Mouse (Mus musculus): Measurements from ENCODE around the gene Anks1. TPM values are rescaled to one million over a fixed set of nuclear protein-coding genes. Genes with fewer than 3 reads are reported as not detected.

Anks1 gene
- polyA plus RNA-seq, 1 experiment = 29.0 TPM

DNA sequence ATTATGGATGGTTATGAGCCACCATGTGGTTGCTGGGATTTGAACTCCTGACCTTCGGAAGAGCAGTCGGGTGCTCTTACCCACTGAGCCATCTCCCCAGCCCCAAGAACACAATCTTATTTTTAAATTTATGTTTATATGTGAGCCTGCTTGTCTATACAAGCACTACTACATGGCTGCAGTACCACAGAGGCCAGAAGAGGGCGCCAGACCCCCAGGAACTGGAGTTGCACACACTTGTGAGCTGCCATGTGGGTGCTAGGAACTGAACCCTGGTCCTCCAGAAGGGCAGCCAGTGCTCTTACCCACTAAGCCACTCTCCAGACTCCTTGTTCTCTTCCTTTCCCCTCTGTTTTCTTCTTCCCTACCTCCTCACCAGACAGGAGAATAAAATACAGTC is 184.7 kb downstream of the Anks1 start:
- Histone ChIP-seq H3K4me1 (ENCODE audit: control insufficient read depth, insufficient read depth, low read length) (no peaks in the 10 kb centered on the region), H3K4me3 (ENCODE audit: insufficient read depth, low read length) (no peak overlapping the region), H3K27ac (ENCODE audit: insufficient read depth, low read depth, low read length) (no peak overlapping the region)
- TF ChIP-seq POLR2A (IDR thresholded peaks at IDR 0.05; ENCODE audit: borderline replicate concordance, low read depth, low read length) = no peak
- TF ChIP-seq CTCF (IDR thresholded peaks at IDR 0.05; ENCODE audit: low read depth, low read length) = no peak

DNA sequence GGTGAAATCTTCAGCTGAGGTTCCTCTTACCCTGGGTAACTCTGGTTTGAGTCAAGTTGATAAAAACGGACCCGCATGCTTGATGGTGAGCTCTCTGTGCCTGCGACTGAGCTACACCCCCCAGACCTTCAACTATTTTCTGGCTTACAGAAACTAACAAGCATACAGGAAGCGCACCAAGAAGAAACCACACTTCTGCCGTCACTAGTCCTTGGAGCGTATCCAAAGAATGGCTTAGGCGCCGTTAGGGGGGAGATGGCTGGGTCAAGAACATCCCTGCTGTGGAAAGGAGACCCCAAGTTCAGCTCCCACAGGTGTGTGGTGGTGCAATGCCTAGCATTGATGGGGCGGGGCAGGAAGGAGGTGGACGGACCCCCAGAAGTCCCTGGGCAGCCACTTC is 187.3 kb downstream of the Anks1 start:
- Histone ChIP-seq H3K27ac (ENCODE audit: insufficient read depth, low read depth, low read length) (no peak overlapping the region), H3K4me3 (ENCODE audit: insufficient read depth, low read length) (no peak overlapping the region), H3K4me1 (ENCODE audit: control insufficient read depth, insufficient read depth, low read length) (no peaks in the 10 kb centered on the region)
- no peak for TF ChIP-seq CTCF (IDR thresholded peaks at IDR 0.05; ENCODE audit: low read depth, low read length)
- TF ChIP-seq POLR2A (IDR thresholded peaks at IDR 0.05; ENCODE audit: borderline replicate concordance, low read depth, low read length) = no peak

DNA sequence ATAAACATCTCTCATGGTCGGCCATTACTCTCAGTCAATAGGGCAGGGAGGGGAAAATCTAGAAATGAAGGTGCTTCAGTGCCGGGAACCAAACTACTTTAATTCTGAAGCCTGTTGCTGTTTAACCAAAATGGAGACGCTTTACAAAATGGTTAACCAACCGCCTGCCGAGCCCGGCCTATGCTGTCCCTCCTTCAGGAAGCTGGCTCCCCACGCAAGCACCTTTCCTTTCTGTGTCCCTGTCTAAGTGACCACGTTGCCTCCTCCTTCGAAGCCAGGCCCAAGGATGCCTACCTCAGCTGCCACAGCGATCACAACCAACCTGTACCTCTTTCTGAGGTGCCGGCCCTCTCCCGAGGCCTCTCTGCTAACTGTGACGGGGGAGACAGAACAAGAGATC is 188.2 kb downstream of the Anks1 start:
- H3K27ac ChIP-seq (ENCODE audit: insufficient read depth, low read depth, low read length) = no peak overlapping the region
- TF ChIP-seq CTCF (IDR thresholded peaks at IDR 0.05; ENCODE audit: low read depth, low read length) (no peak), POLR2A (IDR thresholded peaks at IDR 0.05; ENCODE audit: borderline replicate concordance, low read depth, low read length) (no peak)
- H3K4me1 ChIP-seq (ENCODE audit: control insufficient read depth, insufficient read depth, low read length) = no peaks in the 10 kb centered on the region
- no peak overlapping the region for H3K4me3 ChIP-seq (ENCODE audit: insufficient read depth, low read length)

DNA sequence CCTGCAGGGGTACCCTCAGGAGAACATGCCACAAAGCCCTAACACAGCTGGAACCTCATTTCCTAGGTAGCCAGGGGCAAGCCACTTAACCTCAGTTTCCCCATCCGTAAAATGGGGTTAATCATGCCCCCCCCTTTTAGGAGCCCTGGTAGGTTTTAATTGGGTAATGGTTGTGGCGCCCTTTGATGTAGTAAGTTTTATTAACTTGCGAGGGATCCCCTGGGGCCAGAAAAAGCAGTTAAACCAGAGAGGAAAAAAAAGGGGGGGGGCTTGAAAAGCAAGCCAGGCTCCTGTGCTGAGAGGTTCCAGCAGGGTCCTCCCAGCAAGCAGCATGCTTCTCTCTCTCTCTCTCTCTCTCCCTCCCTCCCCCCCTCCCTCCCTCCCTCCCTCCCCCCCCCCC is 190.0 kb downstream of the Anks1 start:
- Histone ChIP-seq H3K4me1 (ENCODE audit: control insufficient read depth, insufficient read depth, low read length) (no peaks in the 10 kb centered on the region), H3K27ac (ENCODE audit: insufficient read depth, low read depth, low read length) (no peak overlapping the region), H3K4me3 (ENCODE audit: insufficient read depth, low read length) (no peak overlapping the region)
- TF ChIP-seq CTCF (IDR thresholded peaks at IDR 0.05; ENCODE audit: low read depth, low read length) (no peak), POLR2A (IDR thresholded peaks at IDR 0.05; ENCODE audit: borderline replicate concordance, low read depth, low read length) (no peak)

DNA sequence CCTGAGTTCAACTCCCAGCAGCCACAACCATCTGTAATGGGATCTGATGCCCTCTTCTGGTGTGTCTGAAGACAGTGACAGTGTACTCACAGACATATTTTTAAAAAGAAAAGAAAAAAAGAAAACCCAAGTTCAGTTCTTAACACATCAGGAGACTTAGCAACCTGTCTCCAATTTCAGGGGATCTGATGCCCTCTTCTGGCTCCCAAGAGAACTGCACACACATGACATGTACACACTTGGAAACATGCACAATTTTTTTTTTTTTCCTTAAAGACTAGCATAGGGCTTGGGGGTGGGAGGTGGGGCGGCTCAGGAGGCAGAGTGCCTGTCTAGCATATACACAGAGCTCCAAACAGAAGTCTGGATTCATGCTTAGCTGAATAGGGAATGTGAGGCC is 191.6 kb downstream of the Anks1 start:
- TF ChIP-seq CTCF (IDR thresholded peaks at IDR 0.05; ENCODE audit: low read depth, low read length) = no peak
- no peak for TF ChIP-seq POLR2A (IDR thresholded peaks at IDR 0.05; ENCODE audit: borderline replicate concordance, low read depth, low read length)
- H3K4me1 ChIP-seq (ENCODE audit: control insufficient read depth, insufficient read depth, low read length) = peaks cover 4% of the 10 kb centered on the region; the same call in 1 of the 2 replicates

DNA sequence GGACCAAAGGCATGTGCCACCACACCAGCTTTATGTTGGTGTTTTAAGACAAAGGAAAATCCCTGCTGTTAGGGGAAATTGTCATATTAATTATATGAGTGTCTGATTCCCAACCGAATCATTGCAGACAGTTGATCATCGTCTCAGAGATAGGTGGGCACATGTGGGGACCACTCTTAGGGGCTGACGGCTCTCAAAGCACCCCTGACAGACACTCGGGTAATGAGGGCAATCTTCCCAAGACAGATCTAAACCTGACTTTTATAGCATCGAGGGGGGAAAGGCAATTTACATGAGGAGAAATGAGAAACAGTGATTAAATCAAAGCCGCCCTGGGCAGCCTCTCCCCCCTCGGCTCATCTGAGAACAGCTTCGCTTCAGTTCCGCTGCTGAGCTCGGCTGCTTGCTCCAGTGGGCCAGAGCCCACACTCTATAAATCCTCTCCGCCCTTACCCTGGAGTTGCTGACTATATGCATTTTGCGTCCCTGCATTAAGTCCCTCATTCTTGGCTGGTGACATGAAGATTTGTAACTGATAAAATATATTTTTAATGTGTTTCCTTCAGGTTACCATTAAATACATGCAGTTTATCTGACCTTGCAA is 192.3 kb downstream of the Anks1 start:
- Histone ChIP-seq H3K27ac (ENCODE audit: insufficient read depth, low read depth, low read length) (no peak overlapping the region), H3K4me1 (ENCODE audit: control insufficient read depth, insufficient read depth, low read length) (peaks cover 4% of the 10 kb centered on the region; the same call in 1 of the 2 replicates), H3K4me3 (ENCODE audit: insufficient read depth, low read length) (no peak overlapping the region)
- TF ChIP-seq POLR2A (IDR thresholded peaks at IDR 0.05; ENCODE audit: borderline replicate concordance, low read depth, low read length) = no peak
- TF ChIP-seq CTCF (IDR thresholded peaks at IDR 0.05; ENCODE audit: low read depth, low read length) = no peak

More for the DNA sequence above, 191.6 kb downstream of the Anks1 start:
- Histone ChIP-seq H3K4me3 (ENCODE audit: insufficient read depth, low read length) (no peak overlapping the region), H3K27ac (ENCODE audit: insufficient read depth, low read depth, low read length) (no peak overlapping the region)

DNA sequence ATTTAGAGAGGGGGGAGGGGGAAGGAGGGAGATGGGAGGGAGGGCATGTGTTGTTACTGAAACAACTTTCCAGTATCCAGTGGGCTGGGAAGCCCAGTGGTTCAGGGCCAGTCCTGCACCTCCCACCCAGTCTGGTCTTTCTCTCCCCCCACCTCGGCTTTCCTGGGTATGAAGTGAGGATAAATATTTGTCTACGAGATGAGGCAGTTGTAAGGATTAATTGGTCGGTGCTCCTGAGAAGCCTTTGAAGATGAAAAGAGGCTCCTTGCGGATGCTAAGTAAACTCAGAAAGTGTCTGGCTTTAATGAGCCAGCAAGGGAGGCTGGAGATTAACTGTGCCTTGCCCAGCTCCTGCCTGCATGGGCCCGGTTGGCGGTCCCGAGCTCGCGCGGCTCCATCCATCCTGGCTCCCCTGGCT is 192.8 kb downstream of the Anks1 start:
- no peak overlapping the region for H3K27ac ChIP-seq (ENCODE audit: insufficient read depth, low read depth, low read length)
- TF ChIP-seq POLR2A (IDR thresholded peaks at IDR 0.05; ENCODE audit: borderline replicate concordance, low read depth, low read length) (no peak), CTCF (IDR thresholded peaks at IDR 0.05; ENCODE audit: low read depth, low read length) (no peak)
- peaks cover 4% of the 10 kb centered on the region; the same call in 1 of the 2 replicates for H3K4me1 ChIP-seq (ENCODE audit: control insufficient read depth, insufficient read depth, low read length)
- no peak overlapping the region for H3K4me3 ChIP-seq (ENCODE audit: insufficient read depth, low read length)

DNA sequence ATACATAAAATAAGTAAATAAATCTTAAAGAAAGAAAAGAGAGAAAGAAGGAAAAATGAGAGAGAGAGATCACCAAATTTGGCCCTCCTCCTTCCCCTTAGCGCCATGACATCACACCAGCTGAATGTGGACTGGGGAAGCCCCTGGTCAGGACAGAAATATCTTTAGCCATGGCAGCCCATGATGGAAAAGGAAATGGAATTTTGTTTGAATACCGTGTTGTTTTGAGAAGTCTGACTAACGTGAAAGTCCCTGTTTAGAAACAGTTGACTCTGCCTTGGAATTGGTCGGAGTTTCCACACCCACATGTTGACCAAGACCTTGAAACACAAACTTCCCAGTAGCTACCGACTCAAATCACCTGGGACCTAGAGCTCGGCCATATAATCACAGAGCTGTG is 195.3 kb downstream of the Anks1 start:
- Histone ChIP-seq H3K4me3 (ENCODE audit: insufficient read depth, low read length) (no peak overlapping the region), H3K4me1 (ENCODE audit: control insufficient read depth, insufficient read depth, low read length) (peaks cover 4% of the 10 kb centered on the region; the same call in 1 of the 2 replicates), H3K27ac (ENCODE audit: insufficient read depth, low read depth, low read length) (no peak overlapping the region)
- no peak for TF ChIP-seq CTCF (IDR thresholded peaks at IDR 0.05; ENCODE audit: low read depth, low read length)
- TF ChIP-seq POLR2A (IDR thresholded peaks at IDR 0.05; ENCODE audit: borderline replicate concordance, low read depth, low read length) = no peak

DNA sequence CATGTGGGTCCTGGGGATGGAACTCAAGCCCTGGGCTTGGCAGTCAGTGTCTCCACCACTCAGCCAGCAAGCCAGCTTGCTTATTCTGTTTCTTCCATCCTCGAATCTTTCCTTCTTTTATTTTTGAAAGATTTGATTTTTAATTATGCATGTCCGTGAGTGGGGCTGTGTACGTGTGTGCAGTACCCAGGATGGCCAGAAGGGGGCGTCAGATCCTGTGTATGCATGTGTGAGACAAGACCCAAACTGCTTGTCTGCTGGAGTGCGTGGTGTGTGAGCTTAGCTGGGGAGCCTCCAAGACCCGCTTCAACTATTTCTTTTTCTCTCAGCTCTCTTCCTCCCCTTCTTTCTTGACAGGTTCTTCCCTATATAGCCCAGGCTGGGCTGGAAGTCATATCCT is 197.2 kb downstream of the Anks1 start:
- TF ChIP-seq POLR2A (IDR thresholded peaks at IDR 0.05; ENCODE audit: borderline replicate concordance, low read depth, low read length) = no peak
- peak; percentile 34 for TF ChIP-seq CTCF (IDR thresholded peaks at IDR 0.05; ENCODE audit: low read depth, low read length)

DNA sequence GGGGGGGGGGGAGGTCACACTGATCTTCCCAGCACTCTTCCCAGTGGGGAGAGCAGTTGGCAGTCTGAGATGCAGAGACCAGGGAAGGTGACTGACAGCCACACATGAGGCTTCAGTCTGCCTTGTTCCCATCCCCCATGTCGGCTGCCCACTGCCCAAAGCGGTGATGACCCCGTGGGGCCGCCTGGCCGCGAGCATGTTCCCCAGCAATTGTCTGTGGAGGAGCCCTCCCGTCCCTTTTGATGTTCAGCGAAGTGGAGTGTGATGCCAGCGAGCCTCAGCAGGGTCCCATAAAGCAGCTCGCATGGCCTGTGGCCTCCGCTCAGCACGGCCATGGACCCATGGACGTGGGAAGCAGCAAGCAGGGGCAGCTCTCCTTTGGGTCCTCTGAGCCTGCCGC is 198.2 kb downstream of the Anks1 start:
- TF ChIP-seq POLR2A (IDR thresholded peaks at IDR 0.05; ENCODE audit: borderline replicate concordance, low read depth, low read length) = no peak
- TF ChIP-seq CTCF (IDR thresholded peaks at IDR 0.05; ENCODE audit: low read depth, low read length) = no peak
- Histone ChIP-seq H3K27ac (ENCODE audit: insufficient read depth, low read depth, low read length) (no peak overlapping the region), H3K4me3 (ENCODE audit: insufficient read depth, low read length) (no peak overlapping the region), H3K4me1 (ENCODE audit: control insufficient read depth, insufficient read depth, low read length) (peaks cover 4% of the 10 kb centered on the region; the same call in 1 of the 2 replicates)

More for the DNA sequence above, 197.2 kb downstream of the Anks1 start:
- H3K27ac ChIP-seq (ENCODE audit: insufficient read depth, low read depth, low read length) = no peak overlapping the region
- no peak overlapping the region for H3K4me3 ChIP-seq (ENCODE audit: insufficient read depth, low read length)
- peaks cover 4% of the 10 kb centered on the region; the same call in 1 of the 2 replicates for H3K4me1 ChIP-seq (ENCODE audit: control insufficient read depth, insufficient read depth, low read length)
